Mouse (Mus musculus) myocyte (in vitro differentiated cells): ENCODE measurements around the gene Ryr2. TPM values are rescaled to one million over a fixed set of nuclear protein-coding genes. Genes with fewer than 3 reads are reported as not detected.

Experiments used
- H3K27me3 ChIP-seq: one replicate; pipeline ENCODE4 v1.6.1; 2011; ENCODE audit not compliant: control insufficient read depth, insufficient read depth, insufficient read length
- H3K36me3 ChIP-seq: one replicate; pipeline ENCODE4 v1.6.1; 2011; ENCODE audit not compliant: control insufficient read depth, insufficient read depth
- H3K4me2 ChIP-seq: one replicate; pipeline ENCODE4 v1.6.1; 2011; ENCODE audit warnings: low read depth, control low read depth
- H3K4me3 ChIP-seq: one replicate; pipeline ENCODE4 v1.5.1; 2011; ENCODE audit warnings: mild to moderate bottlenecking, control low read depth, moderate library complexity
- H3K79me2 ChIP-seq: one replicate; pipeline ENCODE4 v1.6.1; 2011; ENCODE audit not compliant: control insufficient read depth, insufficient read depth
- H3ac ChIP-seq: one replicate; pipeline ENCODE4 v1.6.1; 2011; ENCODE audit not compliant: control insufficient read depth, insufficient read length
- CEBPB ChIP-seq: IDR thresholded peaks from 2 replicates; pipeline ENCODE4 v1.6.1; 2011; ENCODE audit warnings: mild to moderate bottlenecking, moderate library complexity; ENCODE audit not compliant: poor library complexity, insufficient read depth, severe bottlenecking
- E2F4 ChIP-seq: IDR thresholded peaks from one replicate; pipeline ENCODE4 v1.6.1; 2011; ENCODE audit warnings: mild to moderate bottlenecking, control low read depth, moderate library complexity; ENCODE audit not compliant: insufficient read depth
- MAX ChIP-seq: IDR thresholded peaks from one replicate; pipeline ENCODE4 v1.6.1; 2011; ENCODE audit warnings: low read depth, mild to moderate bottlenecking, control low read depth
- MYOD1 ChIP-seq, 3 experiments: IDR thresholded peaks; one replicate each; pipeline ENCODE4 v1.6.1; 2011; ENCODE audit warnings: control low read depth in 2 of 3, low read depth in 2 of 3, mild to moderate bottlenecking in 2 of 3, moderate library complexity in 1 of 3; ENCODE audit not compliant: insufficient read length in 2 of 3, control insufficient read depth in 1 of 3
- MYOG ChIP-seq, 3 experiments: IDR thresholded peaks; one replicate each; pipeline ENCODE4 v1.6.1; 2011; ENCODE audit warnings: control low read depth in 2 of 3, low read depth in 2 of 3, mild to moderate bottlenecking in 2 of 3; ENCODE audit not compliant: insufficient read length in 2 of 3, control insufficient read depth in 1 of 3, insufficient read depth in 1 of 3
- POLR2A ChIP-seq: IDR thresholded peaks from one replicate; pipeline ENCODE4 v1.6.1; 2011; ENCODE audit warnings: low read depth, mild to moderate bottlenecking, control low read depth, moderate library complexity; ENCODE audit not compliant: insufficient read length
- POLR2AphosphoS2 ChIP-seq: IDR thresholded peaks from one replicate; pipeline ENCODE4 v1.6.1; 2011; ENCODE audit warnings: low read depth, control low read depth; ENCODE audit not compliant: insufficient read length
- REST ChIP-seq: IDR thresholded peaks from one replicate; pipeline ENCODE4 v1.6.1; 2011; ENCODE audit warnings: mild to moderate bottlenecking, control low read depth, moderate library complexity; ENCODE audit not compliant: insufficient read depth, insufficient read length
- SRF ChIP-seq: IDR thresholded peaks from one replicate; pipeline ENCODE4 v1.6.1; 2011; ENCODE audit warnings: low read depth; ENCODE audit not compliant: control insufficient read depth, insufficient read length
- TCF12 ChIP-seq: IDR thresholded peaks from one replicate; pipeline ENCODE4 v1.6.1; 2011; ENCODE audit warnings: mild to moderate bottlenecking, control low read depth; ENCODE audit not compliant: poor library complexity, insufficient read depth, severe bottlenecking
- TCF3 ChIP-seq: IDR thresholded peaks from one replicate; pipeline ENCODE4 v1.6.1; 2011; ENCODE audit warnings: low read depth, control low read depth; ENCODE audit not compliant: insufficient read length
- USF1 ChIP-seq: IDR thresholded peaks from one replicate; pipeline ENCODE4 v1.6.1; 2011; ENCODE audit warnings: low read depth, mild to moderate bottlenecking, control low read depth, moderate library complexity
- polyA plus RNA-seq: library from polyadenylated mRNA; unstranded; fragments of >200 nt; fragmentation: generic; extraction: Trizol; gene quantifications from one replicate; pipeline ENCODE4 v1.2.1, GENCODE M21; 2012; ENCODE audit warnings: missing spikeins

Gene Ryr2
- polyA plus RNA-seq, 1 experiment = not detected

DNA sequence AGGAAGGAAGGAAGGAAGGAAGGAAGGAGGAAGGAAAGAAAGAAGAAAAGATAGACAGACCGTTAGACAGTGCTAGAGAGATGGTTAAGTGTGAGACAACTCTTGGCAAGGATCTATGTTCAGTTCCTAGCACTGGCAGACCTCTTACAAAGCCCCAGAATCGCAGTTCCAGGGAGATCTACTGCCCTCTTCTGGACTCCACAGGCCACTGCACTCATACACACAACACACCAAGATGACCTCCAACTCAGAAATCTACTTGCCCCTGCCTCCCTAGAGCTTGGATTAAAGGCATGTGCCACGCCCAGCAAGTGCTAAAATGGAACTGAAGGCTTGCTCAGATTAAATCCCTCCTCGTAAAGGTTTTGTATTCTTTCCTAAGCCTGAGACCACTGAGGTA is 179.0 kb downstream of the Ryr2 start:
- H3K4me3 ChIP-seq = no peak overlapping the region
- H3K36me3 ChIP-seq = no peaks in the 10 kb centered on the region
- TF ChIP-seq MAX (no peak), TCF3 (no peak), POLR2AphosphoS2 (no peak), CEBPB (no peak), SRF (no peak), MYOD1 (IDR thresholded peaks at IDR 0.05; ENCODE audit: control insufficient read depth in 1 of 3, insufficient read length in 2 of 3, low read depth in 2 of 3) (no peak), E2F4 (no peak), REST (no peak), TCF12 (no peak), USF1 (no peak), POLR2A (no peak), MYOG (IDR thresholded peaks at IDR 0.05; ENCODE audit: control insufficient read depth in 1 of 3, insufficient read depth in 1 of 3, insufficient read length in 2 of 3, low read depth in 2 of 3) (no peak)
- no peaks in the 10 kb centered on the region for H3K79me2 ChIP-seq
- no peak overlapping the region for H3K4me2 ChIP-seq
- H3K27me3 ChIP-seq = no peaks in the 10 kb centered on the region
- H3ac ChIP-seq = no peak overlapping the region

DNA sequence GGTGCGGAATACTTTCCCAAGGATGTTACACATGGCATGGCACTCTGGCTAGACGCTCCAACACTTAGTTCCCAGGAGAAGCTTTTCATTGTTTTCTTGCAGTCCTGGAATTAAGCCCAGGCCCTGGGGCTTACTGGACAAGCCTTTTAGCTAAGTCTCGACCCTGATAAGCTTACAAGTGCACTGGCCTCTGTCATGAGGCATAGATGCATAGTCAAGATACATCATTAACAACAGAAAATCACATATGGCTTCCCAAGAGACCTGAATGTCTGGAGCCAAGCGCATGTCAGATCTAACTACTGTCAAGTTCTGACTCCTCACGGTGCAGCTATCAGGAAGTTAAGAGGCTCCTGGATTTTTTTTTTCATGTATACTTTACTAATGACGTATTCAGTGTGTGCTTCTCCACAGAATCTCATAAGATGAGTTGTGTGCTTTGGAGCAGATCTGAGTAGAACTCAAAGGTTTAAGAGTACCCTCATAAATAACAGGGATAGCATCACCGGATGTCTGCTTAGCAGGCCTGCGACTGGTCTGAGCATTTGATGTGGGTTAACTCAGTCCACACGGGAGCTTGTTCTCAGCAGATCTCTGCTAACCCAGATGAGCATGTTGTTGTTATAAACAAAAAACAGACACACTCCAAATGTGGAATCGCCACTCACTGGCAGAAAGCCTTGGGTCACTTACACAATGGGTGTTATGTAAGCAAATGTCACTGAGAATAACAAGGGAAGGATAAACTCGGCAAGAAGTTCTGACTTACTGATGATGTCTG is 179.8 kb downstream of the Ryr2 start:
- TF ChIP-seq MYOG (IDR thresholded peaks at IDR 0.05; ENCODE audit: control insufficient read depth in 1 of 3, insufficient read depth in 1 of 3, insufficient read length in 2 of 3, low read depth in 2 of 3) (no peak), MAX (no peak), POLR2A (no peak), MYOD1 (IDR thresholded peaks at IDR 0.05; ENCODE audit: control insufficient read depth in 1 of 3, insufficient read length in 2 of 3, low read depth in 2 of 3) (no peak), REST (no peak), TCF3 (no peak), CEBPB (no peak), TCF12 (no peak), POLR2AphosphoS2 (no peak), SRF (no peak), USF1 (no peak), E2F4 (no peak)
- no peaks in the 10 kb centered on the region for H3K27me3 ChIP-seq
- H3K4me2 ChIP-seq = no peak overlapping the region
- no peak overlapping the region for H3K4me3 ChIP-seq
- no peaks in the 10 kb centered on the region for H3K79me2 ChIP-seq
- H3ac ChIP-seq = no peak overlapping the region
- H3K36me3 ChIP-seq = no peaks in the 10 kb centered on the region

DNA sequence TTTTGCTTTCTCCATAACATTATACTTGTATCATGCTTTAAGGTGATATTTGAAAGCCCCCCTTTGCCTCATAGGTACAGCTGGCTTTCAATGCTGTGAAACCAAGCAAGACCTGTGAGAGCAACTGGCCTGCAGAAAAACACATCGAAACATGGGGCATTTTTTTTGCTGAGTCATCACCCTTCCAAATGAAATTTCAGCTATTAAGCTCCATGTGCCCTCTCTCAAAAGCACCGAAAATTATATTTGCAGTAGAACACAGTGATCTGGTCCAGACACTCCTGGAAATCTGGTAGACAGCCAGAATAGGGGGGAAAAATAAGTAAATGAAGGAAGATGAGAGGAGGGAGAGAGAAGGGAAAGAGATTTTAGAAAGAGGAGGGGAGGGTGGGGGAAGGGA is 180.5 kb downstream of the Ryr2 start:
- H3ac ChIP-seq = no peak overlapping the region
- no peaks in the 10 kb centered on the region for H3K79me2 ChIP-seq
- TF ChIP-seq USF1 (no peak), E2F4 (no peak), MYOG (IDR thresholded peaks at IDR 0.05; ENCODE audit: control insufficient read depth in 1 of 3, insufficient read depth in 1 of 3, insufficient read length in 2 of 3, low read depth in 2 of 3) (no peak), TCF12 (no peak), POLR2A (no peak), REST (no peak), POLR2AphosphoS2 (no peak), MAX (no peak), TCF3 (no peak), SRF (no peak), CEBPB (no peak), MYOD1 (IDR thresholded peaks at IDR 0.05; ENCODE audit: control insufficient read depth in 1 of 3, insufficient read length in 2 of 3, low read depth in 2 of 3) (no peak)
- H3K36me3 ChIP-seq = no peaks in the 10 kb centered on the region
- no peaks in the 10 kb centered on the region for H3K27me3 ChIP-seq
- no peak overlapping the region for H3K4me2 ChIP-seq
- no peak overlapping the region for H3K4me3 ChIP-seq

DNA sequence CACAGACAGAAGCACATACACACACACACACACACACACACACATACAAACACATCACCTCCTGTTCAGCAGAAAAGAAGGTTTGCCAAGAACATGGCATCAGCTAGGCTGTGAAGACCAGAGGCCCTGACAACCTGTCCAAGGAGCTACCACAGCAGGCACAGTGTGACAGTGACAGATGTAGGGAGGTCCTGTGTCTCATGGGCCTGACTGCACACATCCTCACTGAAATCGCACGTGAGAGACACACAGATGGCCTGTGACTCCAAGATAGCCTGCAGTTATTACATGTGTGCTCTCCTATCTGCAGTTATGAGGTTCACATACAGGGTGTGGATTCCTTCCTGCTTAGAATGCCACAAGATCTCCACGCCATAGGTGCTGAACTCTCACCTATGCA is 182.0 kb downstream of the Ryr2 start:
- no peak for TF ChIP-seq POLR2AphosphoS2
- no peak for TF ChIP-seq SRF
- no peak for TF ChIP-seq E2F4
- TF ChIP-seq TCF12 = no peak
- no peak for TF ChIP-seq TCF3
- H3K4me3 ChIP-seq = no peak overlapping the region
- no peaks in the 10 kb centered on the region for H3K79me2 ChIP-seq
- H3ac ChIP-seq = no peak overlapping the region
- no peaks in the 10 kb centered on the region for H3K27me3 ChIP-seq
- H3K4me2 ChIP-seq = no peak overlapping the region
- no peaks in the 10 kb centered on the region for H3K36me3 ChIP-seq
